Mouse (Mus musculus): ENCODE measurements at regions not wholly inside any gene's neighbourhood (a gene's known extent, or its start where the extent isn't known, plus 50 kb on each side); places are given as distances from the start of the nearest gene placed in this dataset.
A peak's percentile ranks its signal among the peaks of the same experiment; 100 is the strongest.

DNA sequence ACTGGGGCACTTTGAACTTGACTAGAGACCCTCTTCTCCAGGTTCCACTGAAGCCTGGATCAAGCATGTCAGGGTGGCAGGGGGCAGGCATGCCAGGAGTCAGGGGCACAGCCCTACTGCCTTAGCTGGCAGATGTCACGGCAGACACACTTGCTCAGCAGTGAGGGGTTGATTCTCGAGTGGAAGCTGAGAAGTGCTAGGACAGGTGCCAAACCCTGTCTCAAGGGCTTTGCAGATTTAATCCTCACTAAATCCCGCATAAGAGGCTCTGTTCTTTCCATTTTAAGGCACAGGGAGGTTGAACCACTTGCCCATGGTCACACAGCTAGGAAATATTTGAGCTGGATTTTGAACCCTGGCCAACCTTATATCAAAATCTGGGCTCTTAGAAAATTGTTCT lies 223.5 kb upstream of the Mvb12b start:
- no peak for DNase-seq

DNA sequence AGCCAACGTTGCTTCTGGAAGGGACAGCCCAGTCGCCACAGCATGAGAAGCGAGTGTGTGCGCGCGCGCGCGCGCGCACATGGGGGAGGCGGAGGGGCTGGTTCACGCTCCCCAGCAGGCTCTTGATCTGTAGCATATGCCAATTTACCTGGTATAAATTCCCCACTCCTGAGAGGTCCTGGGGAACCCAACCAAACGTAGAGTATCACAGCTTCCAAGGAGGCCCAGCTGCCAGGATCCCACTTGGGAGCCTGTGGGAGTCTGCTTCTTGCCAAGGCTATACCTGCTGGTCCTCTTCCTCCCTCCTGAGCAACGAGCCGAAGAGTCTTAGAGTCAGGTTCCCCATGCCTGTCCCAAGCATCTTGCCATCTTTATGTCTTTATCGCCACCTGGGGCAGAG lies 222.8 kb upstream of the Mvb12b start:
- DNase-seq = no peak

DNA sequence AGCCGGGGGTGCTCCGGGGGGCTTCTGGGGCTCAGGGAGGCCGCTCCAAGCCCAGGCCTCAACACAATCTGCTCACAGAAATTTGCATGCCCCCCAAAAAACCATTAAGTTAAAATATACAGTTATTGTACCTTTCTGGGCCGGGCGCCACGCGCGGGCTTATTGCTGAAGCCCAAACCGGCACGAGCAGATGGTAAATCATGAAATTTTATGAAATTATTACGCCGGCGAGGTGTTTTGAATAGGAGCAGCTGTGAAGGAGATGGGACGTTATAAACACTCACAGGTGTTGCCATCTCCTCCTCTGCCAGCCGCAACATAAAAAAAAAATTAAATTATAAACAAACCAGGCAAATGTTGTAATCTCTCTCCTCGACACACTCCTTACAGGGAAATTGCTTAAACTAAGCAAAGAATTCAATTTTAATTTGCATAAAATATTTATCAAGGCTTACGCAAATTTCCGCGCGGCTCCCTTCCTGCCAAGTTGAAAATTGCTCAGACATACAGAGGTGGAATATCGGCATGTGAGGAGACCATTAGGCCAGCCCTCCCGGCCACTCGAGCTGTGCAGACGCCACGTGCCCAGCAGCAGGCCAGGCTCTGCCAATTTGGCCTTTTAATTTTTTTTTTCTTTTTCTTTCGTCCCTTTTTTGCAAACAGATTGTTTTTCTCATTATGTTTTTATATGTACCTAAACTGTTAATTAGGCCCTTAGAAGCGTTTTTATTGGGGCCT lies 220.0 kb upstream of the Mvb12b start:
- DNase-seq = peak; percentile 68

DNA sequence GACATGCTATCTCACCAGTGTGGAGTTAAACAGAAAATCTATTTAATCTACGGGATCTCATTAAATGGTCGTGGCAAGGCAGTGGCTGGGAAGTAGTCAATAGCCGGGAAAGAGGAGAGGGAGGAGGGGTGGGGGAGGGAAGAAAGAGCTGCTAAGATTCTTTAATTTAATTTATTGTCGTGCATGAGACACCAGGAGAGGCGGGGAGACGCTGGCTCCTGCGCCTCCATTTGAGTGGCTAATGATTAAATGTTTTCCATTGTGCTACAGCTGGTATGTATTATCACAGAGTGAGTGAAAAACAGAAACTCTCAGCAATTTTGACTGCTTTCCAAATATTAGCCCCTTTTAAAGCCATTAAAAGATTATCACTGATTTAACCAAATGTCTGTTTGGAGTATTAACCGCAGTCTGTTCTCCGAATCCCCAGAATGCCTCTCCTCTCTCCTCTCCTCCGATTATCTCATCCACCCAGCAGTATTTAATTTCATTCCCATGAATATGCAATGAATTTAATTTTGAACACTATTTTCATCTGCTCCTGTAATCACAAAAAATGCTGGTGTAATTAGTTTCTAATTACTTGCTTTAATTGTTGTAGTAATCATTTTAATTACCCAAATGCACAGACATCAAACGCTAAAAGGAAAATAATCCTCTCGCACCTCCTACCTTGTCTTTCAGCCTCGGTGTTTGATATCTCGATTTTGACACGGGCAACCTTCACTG lies 219.3 kb upstream of the Mvb12b start:
- no peak for DNase-seq

DNA sequence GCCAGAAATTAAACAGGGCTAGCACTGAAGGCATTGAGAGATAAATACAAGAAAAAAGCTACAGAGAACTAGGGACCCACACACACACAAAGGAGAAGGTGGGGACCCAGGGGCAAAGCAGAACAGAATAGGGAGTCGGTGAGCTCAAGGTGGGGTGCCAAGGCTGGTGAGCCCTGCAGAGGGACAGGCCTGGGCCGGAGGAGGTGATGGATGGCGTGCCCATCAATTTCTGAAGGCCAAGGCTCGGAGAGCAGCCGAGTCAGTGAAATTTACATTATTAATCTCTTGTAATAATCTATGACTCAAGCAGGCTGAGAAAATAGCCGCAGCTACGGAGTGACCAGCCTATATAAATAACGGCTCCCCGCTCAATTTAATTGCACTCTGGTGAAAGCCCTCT lies 218.5 kb upstream of the Mvb12b start:
- DNase-seq = no peak

DNA sequence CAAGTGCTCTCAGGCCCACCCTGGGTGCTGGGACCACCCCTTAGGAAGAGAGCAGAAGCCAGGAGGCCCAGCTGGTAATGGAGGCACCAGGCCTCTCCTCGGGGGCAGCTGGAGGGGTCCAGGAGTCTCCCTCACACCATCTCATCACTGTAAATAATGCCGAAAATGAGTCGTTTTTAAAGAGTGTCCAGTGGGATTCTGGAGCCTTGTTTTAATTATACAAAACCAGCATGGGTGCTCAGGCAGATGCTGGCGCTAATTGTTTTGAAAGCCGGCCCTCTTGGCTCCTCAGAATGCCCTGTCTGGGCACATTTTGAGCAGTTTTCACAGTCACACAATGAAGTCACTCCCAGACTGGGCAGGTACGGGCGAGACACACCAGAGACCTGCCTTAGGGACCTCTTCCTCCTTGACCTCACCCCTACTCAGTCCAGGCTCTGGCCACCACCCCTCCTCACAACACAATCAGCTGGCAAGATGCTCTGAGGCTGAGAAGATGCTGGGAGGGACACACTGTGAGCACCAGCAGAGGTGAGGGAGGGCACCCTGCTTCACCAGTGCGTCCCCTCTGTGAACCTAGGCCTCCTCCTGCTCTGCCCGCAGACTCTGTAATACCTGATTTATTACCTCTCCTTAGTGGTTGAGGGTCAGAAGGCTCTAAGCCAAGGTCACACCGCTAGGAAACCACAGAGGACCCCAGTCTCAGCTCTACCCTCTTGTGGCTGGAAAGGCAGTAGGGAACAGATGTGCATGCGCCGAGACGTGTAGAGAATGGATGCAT lies 217.7 kb upstream of the Mvb12b start:
- no peak for DNase-seq

DNA sequence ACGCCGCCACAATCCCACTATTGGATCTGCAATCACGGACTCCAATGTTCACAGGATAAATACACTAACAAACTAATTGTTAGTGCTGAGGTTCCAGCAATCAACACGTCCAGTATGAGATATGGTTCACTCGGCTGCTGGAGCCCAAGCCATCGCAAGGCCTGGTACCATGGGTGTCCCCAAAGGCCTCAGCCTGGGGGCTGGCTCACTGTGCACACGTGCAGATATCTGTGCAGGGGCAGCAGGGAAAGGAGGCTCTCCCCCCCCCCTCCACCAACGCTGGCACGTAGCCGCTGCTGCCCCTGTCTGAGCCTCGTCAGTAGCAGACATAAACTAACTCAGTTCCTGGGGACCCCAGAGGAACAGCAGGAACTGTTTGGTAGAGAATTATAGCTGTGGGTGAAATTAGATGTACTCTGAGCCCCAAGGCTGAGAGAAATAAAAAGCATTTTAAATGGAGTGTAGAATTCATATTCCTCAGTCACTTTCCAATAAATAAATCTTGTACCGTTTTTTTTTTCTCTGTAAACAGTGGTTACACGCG lies 210.3 kb upstream of the Mvb12b start:
- DNase-seq = no peak

DNA sequence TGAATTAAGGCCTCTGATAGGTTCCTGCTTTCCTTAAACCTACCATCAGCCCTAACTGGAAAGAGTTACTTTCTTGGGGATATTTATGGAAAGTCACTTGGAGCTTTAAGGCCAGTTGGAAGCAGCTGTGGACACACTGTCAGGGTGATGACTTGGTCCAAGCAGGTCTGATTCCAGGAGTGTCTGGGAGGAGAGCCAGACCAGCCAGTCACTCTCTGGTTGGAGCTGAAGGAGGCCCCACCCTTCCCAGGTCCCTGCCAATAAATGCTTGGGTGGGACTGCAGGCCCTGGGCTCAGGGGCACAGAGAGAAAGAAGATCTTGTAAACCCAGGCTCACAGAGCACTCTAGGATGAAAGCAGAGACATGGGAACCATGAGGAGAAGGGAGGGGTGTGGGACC lies 208.8 kb upstream of the Mvb12b start:
- DNase-seq = no peak

DNA sequence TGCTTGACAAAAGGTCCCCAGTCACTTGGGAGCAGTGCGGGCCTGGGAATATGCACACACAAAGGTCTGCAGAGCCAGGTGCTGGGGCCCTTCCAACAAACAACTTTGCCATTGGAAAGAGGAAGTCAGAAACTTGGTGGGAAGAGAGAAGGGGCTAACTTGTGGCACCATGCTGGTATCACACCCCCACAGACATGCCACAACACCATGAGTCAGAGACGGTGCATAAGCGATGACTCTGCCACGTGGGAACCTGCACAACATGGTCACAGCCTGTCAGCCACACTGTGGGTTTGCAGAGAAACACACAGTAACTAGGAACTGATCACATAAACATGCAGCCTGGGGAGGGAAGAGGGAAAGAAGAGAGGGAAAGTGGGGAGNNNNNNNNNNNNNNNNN lies 201.1 kb upstream of the Mvb12b start:
- peak; percentile 29 for DNase-seq

DNA sequence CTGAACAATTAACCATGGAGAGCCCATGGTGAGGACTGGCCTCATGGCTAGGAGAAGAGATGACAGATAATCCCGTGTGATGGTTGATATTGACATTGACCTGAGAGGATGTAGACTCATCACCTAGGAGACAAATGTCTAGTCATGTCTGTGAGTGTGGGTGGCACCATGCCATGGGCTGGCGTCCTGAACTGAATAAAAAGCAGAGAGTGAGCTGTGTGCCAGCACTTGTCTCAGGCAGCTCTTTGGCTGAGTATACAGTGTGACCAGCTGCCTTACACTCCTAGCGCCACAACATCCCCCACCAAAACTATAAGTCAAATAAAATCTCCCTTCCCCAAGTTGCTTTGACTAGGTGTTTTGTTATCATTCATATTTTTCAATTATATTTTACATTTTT lies 198.4 kb upstream of the Mvb12b start:
- peak; percentile 69 for DNase-seq

DNA sequence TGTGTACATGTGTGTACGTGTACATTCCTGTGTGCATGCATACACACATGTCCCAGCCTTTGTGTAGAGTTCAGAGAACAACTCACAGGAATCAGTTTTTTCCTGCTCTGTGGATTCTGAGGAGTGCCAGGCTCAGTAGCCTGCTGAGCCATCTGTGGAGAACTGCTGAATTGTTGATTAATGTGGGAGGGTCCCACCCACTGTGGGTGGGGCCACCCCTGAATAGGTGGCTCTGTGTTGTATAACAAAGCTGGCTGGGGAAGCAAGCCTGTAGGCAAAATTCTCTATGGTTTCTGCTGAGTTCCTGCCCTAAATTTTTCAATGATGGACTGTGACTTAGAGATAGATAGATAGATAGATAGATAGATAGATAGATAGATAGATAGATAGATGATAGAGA lies 196.8 kb upstream of the Mvb12b start:
- peak; percentile 85 for DNase-seq

DNA sequence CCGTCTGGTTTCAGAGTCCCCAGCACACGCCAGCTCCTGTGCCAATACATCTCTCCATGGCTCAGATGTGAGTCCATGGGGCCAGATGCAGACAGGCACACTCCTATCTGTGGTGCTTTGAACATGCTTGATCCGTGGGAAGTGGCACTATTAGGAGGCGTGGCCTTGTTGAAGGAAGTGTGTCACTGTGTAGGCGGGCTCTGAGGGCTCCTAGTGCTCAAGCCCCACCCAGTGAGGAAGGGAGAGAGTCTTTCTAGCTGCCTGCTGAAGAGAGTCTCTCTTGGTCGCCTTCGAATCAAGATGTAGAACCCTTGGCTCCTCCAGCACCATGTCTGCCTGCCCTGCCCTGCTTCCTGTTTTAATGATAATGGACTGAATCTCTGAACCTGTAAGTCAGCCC lies 194.7 kb upstream of the Mvb12b start:
- no peak for DNase-seq

DNA sequence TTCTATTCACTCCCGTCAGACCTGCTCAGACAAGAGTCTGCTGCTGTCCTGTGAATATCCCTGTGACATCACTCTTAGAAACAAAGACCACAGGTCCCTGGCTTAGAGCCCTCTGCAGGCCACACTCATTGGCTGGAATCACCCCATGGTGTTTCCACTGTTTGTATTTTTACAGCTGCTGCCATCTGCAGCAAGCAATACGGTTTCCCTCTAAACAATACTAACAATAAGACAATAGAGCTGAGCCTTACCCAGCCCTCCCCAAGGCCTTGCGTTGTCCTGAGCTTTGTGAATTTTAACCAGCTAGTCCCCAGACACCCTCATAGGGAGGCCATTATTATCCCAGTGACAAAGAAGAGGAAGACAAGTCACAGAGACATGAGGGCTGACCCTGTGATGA lies 192.4 kb upstream of the Mvb12b start:
- DNase-seq = peak; percentile 60

DNA sequence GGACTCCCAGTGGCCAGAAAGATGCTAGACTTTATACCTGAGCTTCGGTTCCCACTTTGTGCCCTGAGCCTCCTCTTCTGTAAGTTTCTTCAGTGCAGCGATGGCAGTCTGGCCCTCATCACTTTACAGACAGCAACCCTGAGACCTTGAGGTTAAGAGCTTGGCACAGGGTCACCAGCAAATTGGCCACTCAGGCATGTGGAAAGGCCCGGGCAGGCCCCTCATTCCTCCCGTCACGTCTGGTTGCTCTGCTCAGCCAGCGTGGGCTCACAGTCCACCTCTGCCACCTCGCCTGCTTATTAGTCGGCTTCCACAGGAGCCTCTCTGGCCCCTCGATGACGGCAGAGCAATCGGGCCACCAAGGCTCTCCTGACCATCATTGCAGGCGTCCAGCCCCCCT lies 191.5 kb upstream of the Mvb12b start:
- no peak for DNase-seq

DNA sequence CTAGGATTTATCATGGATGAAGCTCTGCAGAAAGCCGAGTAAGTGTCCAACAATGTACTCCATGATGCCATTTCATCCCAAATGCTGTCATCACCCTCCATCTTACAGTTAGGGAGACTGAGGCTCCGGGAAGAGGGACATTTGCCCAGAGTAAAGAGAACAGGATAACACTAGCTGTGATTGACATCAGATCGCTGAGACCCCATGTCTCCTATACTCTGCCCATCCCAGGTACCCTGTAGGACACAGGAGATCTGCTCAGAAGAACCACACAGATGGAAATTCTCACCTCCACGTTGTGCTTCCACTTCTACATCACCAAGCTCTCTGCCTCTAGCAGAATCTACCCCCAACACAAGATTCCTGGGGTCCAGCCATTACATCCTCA lies 191.1 kb upstream of the Mvb12b start:
- DNase-seq = no peak

DNA sequence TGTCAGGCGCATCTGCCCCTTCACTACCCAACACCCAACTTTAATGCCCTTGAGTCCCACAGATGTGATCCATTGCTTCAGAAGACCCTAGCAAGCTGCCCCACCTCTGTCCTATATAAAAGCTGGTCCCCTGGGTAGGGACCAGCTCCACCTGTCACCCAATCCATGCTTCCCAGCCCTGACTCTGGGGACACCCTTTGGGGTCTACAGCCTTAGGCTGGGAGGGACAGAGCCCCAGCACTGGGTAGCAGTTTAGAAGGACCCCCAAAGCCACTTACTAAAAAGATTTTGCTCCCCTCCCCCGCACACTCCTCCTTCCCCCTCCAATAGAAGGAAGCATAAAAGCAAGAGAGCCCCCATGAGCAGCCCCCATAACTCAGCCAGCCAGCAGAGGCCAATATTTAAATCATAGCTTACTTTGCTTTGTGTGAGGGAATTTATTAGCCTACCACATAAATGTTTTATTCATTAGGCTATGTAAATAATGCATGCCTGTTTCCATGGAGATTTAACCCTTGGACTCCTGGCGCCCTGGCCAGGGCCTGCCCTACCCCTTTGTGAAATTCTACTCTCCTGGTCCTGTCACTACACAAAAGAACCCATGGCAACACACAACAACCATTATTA lies 190.6 kb upstream of the Mvb12b start:
- DNase-seq = no peak

DNA sequence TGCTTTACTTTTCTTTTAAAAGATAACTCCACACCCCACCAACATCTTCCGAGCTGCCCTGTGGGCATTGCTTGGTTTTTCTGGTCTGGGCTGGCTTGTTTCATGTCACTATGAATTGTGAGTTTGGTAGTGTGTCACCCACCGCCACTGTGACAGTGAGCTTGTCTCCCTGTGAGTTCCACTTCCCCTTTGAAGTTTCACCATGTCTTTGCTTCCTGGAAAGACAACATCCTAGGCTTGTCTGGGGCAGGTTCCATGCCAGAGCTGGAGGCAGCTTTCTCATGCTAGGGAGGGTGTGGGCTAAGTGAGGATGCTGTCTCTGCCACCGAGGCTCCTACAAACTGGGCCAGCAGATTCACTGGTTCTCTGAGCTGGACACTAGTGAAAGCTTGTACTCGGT lies 188.6 kb upstream of the Mvb12b start:
- no peak for DNase-seq

DNA sequence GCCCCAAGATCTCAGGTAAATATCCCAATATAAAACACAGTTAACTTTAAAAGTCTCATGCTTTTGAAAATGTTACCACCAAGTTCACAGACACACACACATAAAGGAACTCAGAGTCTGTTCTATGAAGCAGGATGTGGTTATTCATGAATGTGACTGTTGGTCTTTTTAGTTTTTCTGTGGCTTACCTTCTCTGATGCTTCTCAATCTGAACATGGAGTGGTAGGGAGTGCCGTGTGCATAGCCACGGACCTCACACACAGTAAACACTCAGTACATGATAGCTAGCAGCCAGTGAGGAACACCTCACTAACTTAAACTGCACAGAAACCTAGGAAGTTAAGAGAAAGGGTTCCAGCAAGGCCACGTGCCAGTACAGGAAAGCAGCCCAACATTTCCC lies 186.3 kb upstream of the Mvb12b start:
- DNase-seq = no peak

DNA sequence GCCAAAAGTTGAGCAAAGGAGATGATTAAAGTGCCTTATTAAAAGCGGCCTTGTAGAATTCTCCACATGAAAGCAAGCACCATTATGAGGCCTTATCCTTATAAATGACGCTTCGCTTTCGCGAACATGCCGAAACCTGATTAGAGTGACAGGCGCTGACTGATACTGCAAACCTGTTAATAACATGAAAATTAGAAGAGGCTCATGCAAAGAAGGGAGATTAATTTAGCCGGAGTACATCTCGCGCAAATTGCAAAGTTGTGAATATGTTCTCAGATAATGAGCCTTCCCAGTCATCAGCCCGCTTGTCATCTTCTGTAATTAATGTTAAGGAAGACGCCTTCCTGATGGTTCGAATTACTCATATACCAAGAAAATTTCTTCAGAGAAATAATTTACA lies 177.8 kb upstream of the Mvb12b start:
- peak; percentile 16 for DNase-seq

DNA sequence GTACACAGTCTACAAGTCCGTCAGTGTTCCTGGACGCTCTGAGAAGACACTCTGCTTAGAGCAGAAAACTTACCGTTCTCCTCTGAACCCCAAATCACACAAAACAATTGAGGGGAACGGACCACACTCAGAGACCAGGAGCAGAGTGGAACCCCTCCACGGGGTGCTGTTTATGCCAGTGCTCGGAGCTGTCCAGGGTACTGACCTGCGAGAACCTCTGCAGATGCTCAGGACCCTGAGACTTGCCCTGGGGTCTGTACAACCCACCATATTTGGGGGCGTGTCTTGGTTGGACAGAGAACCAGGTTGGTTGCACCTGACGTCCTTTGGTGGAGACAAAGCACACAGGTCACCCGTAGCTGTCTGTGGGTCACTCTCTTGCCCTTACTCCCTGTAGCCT lies 177.3 kb upstream of the Mvb12b start:
- no peak for DNase-seq

DNA sequence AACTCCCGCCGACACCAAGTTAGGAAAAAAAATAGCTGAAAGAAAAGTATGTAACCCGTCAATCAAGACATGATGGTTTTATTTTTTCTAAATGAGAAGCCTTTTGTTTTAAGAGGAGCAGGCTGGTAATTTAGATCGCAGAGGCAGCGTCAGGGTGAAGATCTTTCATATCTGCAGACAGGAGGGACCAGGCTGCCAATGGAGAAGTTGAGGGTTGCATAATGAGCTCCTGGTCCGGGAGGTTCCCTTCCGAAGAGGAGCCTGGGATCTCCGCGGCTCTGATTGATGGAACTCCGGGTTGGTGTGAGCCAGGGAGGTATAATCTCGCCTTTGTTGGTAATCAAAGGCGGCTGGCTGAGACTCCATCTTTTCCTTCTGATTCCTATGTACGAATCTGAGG lies 168.8 kb upstream of the Mvb12b start:
- no peak for DNase-seq

DNA sequence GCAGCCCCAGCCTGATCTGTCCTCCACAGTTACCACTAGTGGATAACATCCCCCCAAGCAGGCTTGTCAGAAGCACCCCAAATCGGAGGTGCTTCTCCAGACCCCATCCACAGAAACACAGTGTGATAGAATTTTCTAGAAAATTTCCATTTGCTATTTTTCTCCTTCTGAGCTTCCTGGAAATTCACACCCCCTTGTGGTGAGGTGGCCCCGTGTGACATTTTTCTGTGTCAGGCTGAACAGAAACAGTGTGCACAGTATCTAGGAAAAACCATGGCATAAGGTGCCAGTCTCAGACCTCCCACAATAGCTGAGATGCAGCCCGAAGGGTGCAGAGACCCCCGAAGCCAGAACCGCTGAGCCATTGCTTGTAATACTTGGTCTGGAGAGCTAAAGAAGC lies 155.3 kb upstream of the Mvb12b start:
- no peak for DNase-seq

DNA sequence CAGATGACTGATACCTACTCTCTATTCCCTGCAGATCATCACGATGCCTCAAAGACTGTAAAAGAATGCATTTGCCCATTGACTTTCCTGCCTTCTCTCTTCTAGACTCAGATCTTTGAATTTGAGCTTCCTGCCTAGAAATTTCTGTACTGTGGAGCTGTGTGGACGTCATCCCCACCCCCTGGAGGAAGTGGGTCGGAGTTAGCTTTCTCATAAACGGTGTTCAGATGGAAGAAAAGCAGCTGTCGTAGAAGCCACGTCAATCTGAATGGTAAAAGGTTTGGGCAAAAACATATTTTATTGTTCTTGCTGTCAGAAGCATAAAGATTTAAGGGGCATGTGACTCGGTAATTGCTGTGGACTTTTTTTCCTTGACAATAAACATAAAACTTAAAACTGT lies 154.6 kb upstream of the Mvb12b start:
- no peak for DNase-seq

All from layer of hippocampus, adult 9-11 months (tissue).